9 mouse cellular contexts compared by ENCODE assay signal in genomic region chr7:98968082-98968674, GRCm38 (mm10).
A peak's percentile ranks its signal among the peaks of the same experiment; 100 is the strongest.
DNase-seq lines count a peak whose midpoint lies in the region; ATAC-seq and TF ChIP-seq lines count a peak whose summit lies in the region.
"Had no signal": no experiment of that assay in that cellular context is flagged by ENCODE, and none has a peak within 500 bp of the region (broad histone marks: within the 10 kb centered on the region; RNA-seq: fewer than 3 reads in every experiment).

No protein-coding gene starts in this region.

- intact Hi-C loops in heart, postnatal 14 days (cut with DNase I), result no loop called here
- intact Hi-C loops in gastrocnemius, adult 2 months (cut with DNase I), result no loop called here

- peaks cover 16% of the 10 kb centered on the region for H3K4me1 ChIP-seq in heart, embryonic 11.5 days (ENCODE audit: control insufficient read depth, insufficient read depth, low read length)
- H3K4me1 ChIP-seq in limb, embryonic 12.5 days (replicated peaks), result peaks cover 28% of the 10 kb centered on the region

- DNase-seq in heart, postnatal 14 days, result no peak
- DNase-seq in 3134 (ENCODE audit: extremely low read depth, insufficient read length, low spot score), result peak; percentile 19
- peak; percentile 87 for DNase-seq in brain, adult 2 months (ENCODE audit: low read depth, low spot score)
- no peak for DNase-seq in retina, embryonic 14.5 days (ENCODE audit: low spot score)
- no peak for DNase-seq in gastrocnemius, adult 2 months
- DNase-seq in adrenal gland, postnatal 36 days, result no peak

- TF ChIP-seq CTCF in gastrocnemius, adult 2 months (IDR thresholded peaks at IDR 0.05), result no peak

- H3K9me3 ChIP-seq in heart, embryonic 11.5 days (replicated peaks; ENCODE audit: control insufficient read depth, low read length), result no peaks in the 10 kb centered on the region
- H3K9me3 ChIP-seq in limb, embryonic 12.5 days, result no peaks in the 10 kb centered on the region
- H3K9me3 ChIP-seq: heart, embryonic 10.5 days had no signal

- no peaks in the 10 kb centered on the region for H3K27me3 ChIP-seq in heart, embryonic 11.5 days (ENCODE audit: control insufficient read depth, insufficient read depth, low read length)
- H3K27me3 ChIP-seq in limb, embryonic 12.5 days, result peaks cover 4% of the 10 kb centered on the region; the same call in 1 of the 2 replicates

- no peak for ATAC-seq in heart, embryonic 11.5 days (replicated peaks; ENCODE audit: insufficient number of reproducible peaks, low FRiP score, low TSS enrichment)
- ATAC-seq in limb, embryonic 12.5 days (ENCODE audit: insufficient number of reproducible peaks, insufficient read depth, low FRiP score, low TSS enrichment, low read depth), result peak; percentile 57; the same call in 1 of the 2 replicates

- 41% methylated on average over 16 of the region's 16 CpGs for WGBS in heart, embryonic 11.5 days (ENCODE audit: insufficient replicate concordance)
- 16% methylated on average over 16 of the region's 16 CpGs for WGBS in limb, embryonic 12.5 days

- H3K36me3 ChIP-seq in heart, embryonic 11.5 days (ENCODE audit: control insufficient read depth, insufficient read depth, low read length), result no peaks in the 10 kb centered on the region; the same call in 1 of the 2 replicates
- peaks cover 5% of the 10 kb centered on the region; the same call in 1 of the 2 replicates for H3K36me3 ChIP-seq in limb, embryonic 12.5 days

- peak overlapping the region; percentile 34 for H3K4me2 ChIP-seq in heart, embryonic 11.5 days
- H3K4me2 ChIP-seq in limb, embryonic 12.5 days, result peak overlapping the region; percentile 31

- no peak overlapping the region for H3K4me3 ChIP-seq in heart, embryonic 11.5 days (ENCODE audit: low read depth, low read length)
- no peak overlapping the region for H3K4me3 ChIP-seq in limb, embryonic 12.5 days (replicated peaks)
- H3K4me3 ChIP-seq in gastrocnemius, adult 2 months, result no peak overlapping the region
- H3K4me3 ChIP-seq: heart, embryonic 10.5 days had no signal

- H3K9ac ChIP-seq in heart, embryonic 11.5 days (ENCODE audit: low read depth, low read length), result no peak overlapping the region
- H3K9ac ChIP-seq in limb, embryonic 12.5 days (replicated peaks), result no peak overlapping the region

- H3K27ac ChIP-seq in heart, embryonic 11.5 days (ENCODE audit: low read depth, low read length), result no peak overlapping the region
- H3K27ac ChIP-seq in limb, embryonic 12.5 days, result peak overlapping the region; percentile 70
- no peak overlapping the region for H3K27ac ChIP-seq in gastrocnemius, adult 2 months
- H3K27ac ChIP-seq: heart, embryonic 10.5 days had no signal

Comparison
In these comparisons a context has a peak if more than half of its experiments do, and no peak if none do; other contexts are left out.
1. DNase-seq: peak in 3134 (single experiment) and brain, adult 2 months (single experiment); none in heart, postnatal 14 days (0 of 2), retina, embryonic 14.5 days (single experiment), gastrocnemius, adult 2 months (single experiment) and adrenal gland, postnatal 36 days (0 of 2).